Mouse (Mus musculus): ENCODE measurements around the gene Sema4a.

GRCm38 (mm10) chr3:88422020-88422720, 38.8 kb downstream of the Sema4a start:
- no peak for TF ChIP-seq POLR2A (IDR thresholded peaks at IDR 0.05; ENCODE audit: low read depth, low read length)
- no peak for TF ChIP-seq CTCF (IDR thresholded peaks at IDR 0.05; ENCODE audit: extremely low read depth, insufficient read depth, insufficient read length, insufficient replicate concordance)
